ENCODE assay signal across 21 mouse cellular contexts in the genomic region with DNA sequence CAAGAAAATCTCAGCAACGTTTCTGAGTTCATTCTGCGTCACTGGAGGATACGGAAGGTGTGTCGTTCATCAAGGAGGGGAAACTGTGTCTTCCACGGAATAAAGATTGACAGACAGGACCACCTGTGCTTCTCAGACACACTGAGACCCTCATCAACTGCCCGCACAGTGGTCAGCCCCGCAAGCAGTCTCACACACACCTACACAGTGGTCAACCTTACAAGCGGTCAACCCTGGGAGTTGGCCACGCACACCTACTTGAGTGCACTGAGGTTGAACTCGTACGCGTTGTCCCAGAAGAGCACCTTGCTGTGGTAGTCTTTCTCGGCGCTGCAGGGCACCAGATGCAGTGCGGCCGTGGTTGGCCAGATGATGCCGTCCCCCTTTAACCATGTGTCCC. TPM values are rescaled to one million over a fixed set of nuclear protein-coding genes. Genes with fewer than 3 reads are reported as not detected.
DNase-seq lines count a peak whose midpoint lies in the region; ATAC-seq lines count a peak whose summit lies in the region.
"Had no signal": no experiment of that assay in that cellular context is flagged by ENCODE, and none has a peak within 500 bp of the region (broad histone marks: within the 10 kb centered on the region; RNA-seq: fewer than 3 reads in every experiment).

No protein-coding gene starts in this region.

- no peak overlapping the region for H3K4me2 ChIP-seq in liver, embryonic 11.5 days
- H3K4me2 ChIP-seq: embryonic facial prominence, embryonic 13.5 days; forebrain, embryonic 12.5 days; heart, embryonic 11.5 days; heart, embryonic 15.5 days; hindbrain, embryonic 12.5 days had no signal

- no peak overlapping the region for H3K27ac ChIP-seq in heart, embryonic 10.5 days
- no peak overlapping the region for H3K27ac ChIP-seq in liver, embryonic 11.5 days (ENCODE audit: low read depth, low read length)
- H3K27ac ChIP-seq: embryonic facial prominence, embryonic 13.5 days; forebrain, embryonic 12.5 days; heart, embryonic 15.5 days; hindbrain, embryonic 12.5 days had no signal

- peak; percentile 69 for DNase-seq in heart, embryonic 10.5 days (ENCODE audit: low spot score)
- DNase-seq in heart, postnatal 14 days: no peak
- DNase-seq in liver, embryonic 11.5 days (ENCODE audit: low spot score): peak; percentile 26
- no peak for DNase-seq in liver
- DNase-seq in testis, postnatal 10 days (ENCODE audit: low spot score): peak; percentile 35
- no peak for DNase-seq in testis, postnatal 14 days (ENCODE audit: low spot score)
- DNase-seq: adrenal gland, postnatal 14 days; cerebellum, adult 11-12 months; cerebellum, adult 9-10 months; cerebellum, postnatal 25 days; heart, adult 18-20 months; heart, postnatal 36 days had no signal

- no peaks in the 10 kb centered on the region for H3K4me1 ChIP-seq in heart, embryonic 10.5 days
- no peaks in the 10 kb centered on the region for H3K4me1 ChIP-seq in liver, embryonic 11.5 days (replicated peaks; ENCODE audit: control insufficient read depth, insufficient read depth, low read length)
- H3K4me1 ChIP-seq: embryonic facial prominence, embryonic 13.5 days; forebrain, embryonic 12.5 days; heart, embryonic 15.5 days; hindbrain, embryonic 12.5 days had no signal

- intact Hi-C loops in heart, postnatal 14 days (cut with DNase I): no loop called here

- no peaks in the 10 kb centered on the region for H3K27me3 ChIP-seq in heart, embryonic 10.5 days (ENCODE audit: insufficient read depth, poor library complexity, severe bottlenecking)
- H3K27me3 ChIP-seq in liver, embryonic 11.5 days (replicated peaks; ENCODE audit: control insufficient read depth, insufficient read depth, low read length): no peaks in the 10 kb centered on the region
- H3K27me3 ChIP-seq: CH12.LX; embryonic facial prominence, embryonic 13.5 days; forebrain, embryonic 12.5 days; heart, embryonic 15.5 days; hindbrain, embryonic 12.5 days; Patski had no signal

- H3K36me3 ChIP-seq in heart, embryonic 10.5 days: peaks cover 95% of the 10 kb centered on the region
- peaks cover 26% of the 10 kb centered on the region for H3K36me3 ChIP-seq in liver, embryonic 11.5 days (ENCODE audit: control insufficient read depth, insufficient read depth, low read length)

- H3K9me3 ChIP-seq in heart, embryonic 10.5 days: peaks cover 14% of the 10 kb centered on the region
- H3K9me3 ChIP-seq in liver, embryonic 11.5 days (ENCODE audit: control insufficient read depth, low read length): peaks cover 9% of the 10 kb centered on the region; the same call in 1 of the 2 replicates

- H3K9ac ChIP-seq in liver, embryonic 11.5 days (ENCODE audit: low read depth, low read length): no peak overlapping the region
- H3K9ac ChIP-seq: embryonic facial prominence, embryonic 13.5 days; forebrain, embryonic 12.5 days; heart, embryonic 15.5 days; hindbrain, embryonic 12.5 days had no signal

- no peak for ATAC-seq in liver, embryonic 11.5 days (replicated peaks; ENCODE audit: low FRiP score)
- ATAC-seq: activated CD4-positive, CD25-positive, alpha-beta regulatory T cell, adult 4 months; forebrain, embryonic 16.5 days; Patski had no signal

- H3K4me3 ChIP-seq in heart, embryonic 10.5 days: no peak overlapping the region
- H3K4me3 ChIP-seq in liver, embryonic 11.5 days (ENCODE audit: low read depth, low read length): no peak overlapping the region
- H3K4me3 ChIP-seq: embryonic facial prominence, embryonic 13.5 days; forebrain, embryonic 12.5 days; heart, embryonic 15.5 days; hindbrain, embryonic 12.5 days had no signal

- 95% methylated on average over 17 of the region's 17 CpGs for WGBS in heart, embryonic 10.5 days
- WGBS in liver, embryonic 11.5 days: 94% methylated on average over 17 of the region's 17 CpGs

RNA-seq across cellular contexts. Expression of gene Prmt2, which starts 20.6 kb away (rescaled TPM):
- 57.3 and 63.0 TPM in 2 replicates for polyA plus RNA-seq in heart, embryonic 10.5 days (2016; fragmentation: Nextera tagmentation; extraction: Ambion mirVana)
- 10 to 100 TPM; 13.4 to 13.8 TPM for total RNA-seq in heart, postnatal 14 days (2021)
- 21.2 and 21.6 TPM in 2 replicates for polyA plus RNA-seq in liver, embryonic 11.5 days (2014; fragmentation: Nextera tagmentation; extraction: Ambion mirVana)

RNA-seq across cellular contexts. Expression of gene S100b, which starts 36.6 kb away (rescaled TPM):
- 0.10 and 0.11 TPM in 2 replicates for polyA plus RNA-seq in heart, embryonic 10.5 days (2016; fragmentation: Nextera tagmentation; extraction: Ambion mirVana)
- total RNA-seq in heart, postnatal 14 days (2021): 1 to 10 TPM in 1 of 2 experiments, under 1 TPM in 1; 1.00 to 1.8 TPM
- not detected in 2 replicates for polyA plus RNA-seq in liver, embryonic 11.5 days (2014; fragmentation: Nextera tagmentation; extraction: Ambion mirVana)
- total RNA-seq: CH12.LX had no signal
- polyA plus RNA-seq: activated CD4-positive, CD25-positive, alpha-beta regulatory T cell, adult 4 months had no signal

Comparison
In these comparisons a context has a peak if more than half of its experiments do, and no peak if none do; other contexts are left out.
1. DNase-seq: peak in heart, embryonic 10.5 days (single experiment), liver, embryonic 11.5 days (single experiment) and testis, postnatal 10 days (single experiment); none in heart, postnatal 14 days (0 of 2), liver (single experiment) and testis, postnatal 14 days (single experiment).